Mouse (Mus musculus) hindbrain, postnatal 0 days (tissue): ENCODE data around the gene Ehd4. TPM values are rescaled to one million over a fixed set of nuclear protein-coding genes. Genes with fewer than 3 reads are reported as not detected.

ENCODE experiments used
- ATAC-seq: fragments of 200-750 bp; cut with Nextera tagmentation; 2 replicates; pipeline ENCODE4 v1.8.0; 2017; ENCODE audit warnings: mild to moderate bottlenecking, moderate TSS enrichment, moderate library complexity
- DNase-seq: peaks from one replicate; pipeline ENCODE4 v3.0.0-alpha.2; 2015; ENCODE audit warnings: low spot score
- H3K27ac ChIP-seq: fragments of 300-500 bp; sonication (generic); 2 replicates; pipeline ENCODE4 v1.5.1; 2014; ENCODE audit warnings: mild to moderate bottlenecking
- H3K27me3 ChIP-seq: fragments of 300-500 bp; sonication (generic); 2 replicates; pipeline ENCODE4 v1.6.1; 2014; ENCODE audit warnings: low read length, mixed read lengths; ENCODE audit not compliant: insufficient read depth
- H3K36me3 ChIP-seq: fragments of 300-500 bp; sonication (generic); 2 replicates; pipeline ENCODE4 v1.6.1; 2014; ENCODE audit warnings: low read length, mixed read lengths; ENCODE audit not compliant: insufficient read depth
- H3K4me1 ChIP-seq: fragments of 300-500 bp; sonication (generic); 2 replicates; pipeline ENCODE4 v1.6.1; 2014; ENCODE audit warnings: antibody characterized with exemption, low read length, mixed read lengths; ENCODE audit not compliant: insufficient read depth
- H3K4me2 ChIP-seq: fragments of 300-500 bp; sonication (generic); 2 replicates; pipeline ENCODE4 v1.6.1; 2014; ENCODE audit warnings: low read depth, mild to moderate bottlenecking, low read length, moderate library complexity, mixed read lengths
- H3K4me3 ChIP-seq: fragments of 300-500 bp; sonication (generic); 2 replicates; pipeline ENCODE4 v1.5.1; 2014; ENCODE audit warnings: low read length
- H3K9ac ChIP-seq: fragments of 300-500 bp; sonication (generic); replicated peaks from 2 replicates; pipeline ENCODE4 v1.6.1; 2014; ENCODE audit warnings: mild to moderate bottlenecking, low read length, moderate library complexity, mixed read lengths
- H3K9me3 ChIP-seq: fragments of 300-500 bp; sonication (generic); 2 replicates; pipeline ENCODE4 v1.6.1; 2016; ENCODE audit warnings: low read length, mixed read lengths
- CTCF ChIP-seq: IDR thresholded peaks from 2 replicates; pipeline ENCODE4 v1.5.1; 2016; ENCODE audit warnings: antibody characterized with exemption, control low read depth, low read depth
- WGBS: fragments of 180-500 bp; shearing (Covaris S2); extraction: QIAGEN DNeasy Blood & Tissue Kit; methylation state at CpG from one replicate; pipeline ENCODE4 v1.1.7; 2014; 5-methylcytosine and 5-hydroxymethylcytosine counted together
- polyA plus RNA-seq: library from polyadenylated mRNA; unstranded; fragments of >200 nt; fragmentation: Nextera tagmentation; extraction: Ambion mirVana; gene quantifications from 2 replicates; pipeline ENCODE4 v1.2.1, GENCODE M21; 2015
- total RNA-seq: library from RNA; depleted of rRNA; stranded (reverse); fragments of >200 nt; gene quantifications from 2 replicates; pipeline ENCODE4 v1.2.3, GENCODE M21; 2014

Ehd4 gene
- total and polyA plus RNA-seq, 2 experiments from 2014 or later, result 6.3 to 24.6 TPM

DNA sequence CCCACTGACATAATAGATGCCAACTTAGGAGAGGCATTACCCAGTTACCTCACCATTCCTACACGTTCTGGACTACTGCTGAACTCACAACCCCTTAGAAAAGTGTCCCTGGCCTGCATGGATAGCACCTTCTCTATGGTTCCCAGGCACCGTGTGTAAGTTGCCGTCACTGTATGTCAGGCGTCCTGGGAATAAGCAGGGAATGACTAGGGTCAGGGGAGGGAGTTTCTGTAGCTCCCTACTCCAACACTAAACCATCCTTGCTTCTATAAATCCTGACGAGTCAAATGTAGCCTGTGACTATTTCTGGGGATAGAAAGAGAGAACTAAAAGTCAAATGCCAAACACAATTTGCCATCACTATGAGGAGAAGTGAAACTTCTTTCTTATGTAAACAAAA, 17.1 kb downstream of the Ehd4 start:
- no peaks in the 10 kb centered on the region for H3K36me3 ChIP-seq
- no peak overlapping the region for H3K4me3 ChIP-seq
- no peaks in the 10 kb centered on the region for H3K9me3 ChIP-seq
- TF ChIP-seq CTCF, result no peak
- no peaks in the 10 kb centered on the region for H3K27me3 ChIP-seq
- no peak overlapping the region for H3K27ac ChIP-seq
- DNase-seq, result no peak
- WGBS, result 72% methylated on average over 5 of the region's 5 CpGs
- H3K9ac ChIP-seq, result no peak overlapping the region
- H3K4me1 ChIP-seq, result no peaks in the 10 kb centered on the region
- ATAC-seq, result no peak
- H3K4me2 ChIP-seq, result no peak overlapping the region

DNA sequence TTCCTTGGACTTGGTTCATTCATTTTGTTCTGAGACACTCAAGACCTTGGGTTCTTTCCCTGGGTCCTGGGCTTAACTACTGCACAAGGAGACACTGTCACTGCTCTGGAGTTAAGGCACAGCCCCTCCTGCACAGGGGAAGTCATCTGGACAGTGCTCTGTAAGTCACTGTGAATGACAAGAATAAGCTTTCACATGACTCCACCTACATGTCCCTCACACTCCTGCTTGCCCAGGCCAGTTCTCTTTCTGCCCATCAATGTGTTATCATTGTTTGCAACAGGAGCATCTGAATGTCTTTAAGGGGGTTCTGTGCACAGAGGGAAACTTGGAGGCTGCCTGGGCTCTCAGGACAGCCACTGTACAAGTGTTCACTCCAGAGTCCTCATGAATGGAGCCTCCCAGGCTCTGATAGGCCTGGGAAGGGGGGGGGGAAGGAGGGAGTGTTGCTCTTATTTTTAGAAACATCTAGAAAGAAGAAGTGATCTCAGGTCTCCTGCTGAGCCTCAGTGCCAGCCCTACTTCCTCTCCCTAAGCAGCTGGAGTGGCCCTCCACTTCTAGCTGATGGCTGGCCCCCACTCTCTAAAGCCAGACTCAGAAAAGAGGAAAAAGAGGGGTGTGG, 19.8 kb downstream of the Ehd4 start:
- Histone ChIP-seq H3K9ac (no peak overlapping the region), H3K27ac (no peak overlapping the region), H3K36me3 (no peaks in the 10 kb centered on the region), H3K27me3 (no peaks in the 10 kb centered on the region), H3K4me2 (no peak overlapping the region), H3K9me3 (no peaks in the 10 kb centered on the region), H3K4me3 (no peak overlapping the region), H3K4me1 (no peaks in the 10 kb centered on the region)
- no peak for ATAC-seq
- no peak for DNase-seq
- no peak for TF ChIP-seq CTCF

DNA sequence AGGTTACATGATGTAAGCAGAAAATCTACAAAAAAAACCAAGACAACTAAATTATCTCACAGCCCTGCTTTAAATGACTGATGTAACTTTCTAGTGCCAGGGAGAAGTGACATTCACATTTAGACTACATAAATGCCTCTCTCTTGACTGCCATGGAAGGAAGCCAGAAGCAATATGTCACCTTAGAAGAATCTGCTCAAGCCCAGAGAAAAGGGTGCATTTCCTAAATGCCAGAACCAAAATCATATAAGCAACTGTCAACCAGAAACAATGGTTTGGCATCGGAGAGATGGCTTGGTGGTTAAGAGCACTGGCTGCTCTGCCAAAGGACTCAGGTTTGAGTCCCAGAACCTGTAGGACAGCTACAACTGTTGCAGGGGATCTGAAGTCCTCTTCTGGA, 22.5 kb downstream of the Ehd4 start:
- 73% methylated on average over 1 of the region's 1 CpGs for WGBS
- DNase-seq (no peak), ATAC-seq (no peak)
- no peak overlapping the region for H3K4me3 ChIP-seq
- H3K9ac ChIP-seq, result no peak overlapping the region
- H3K9me3 ChIP-seq, result no peaks in the 10 kb centered on the region
- no peak overlapping the region for H3K27ac ChIP-seq
- TF ChIP-seq CTCF, result no peak
- H3K4me1 ChIP-seq, result no peaks in the 10 kb centered on the region
- H3K27me3 ChIP-seq, result no peaks in the 10 kb centered on the region
- H3K4me2 ChIP-seq, result no peak overlapping the region
- H3K36me3 ChIP-seq, result no peaks in the 10 kb centered on the region

DNA sequence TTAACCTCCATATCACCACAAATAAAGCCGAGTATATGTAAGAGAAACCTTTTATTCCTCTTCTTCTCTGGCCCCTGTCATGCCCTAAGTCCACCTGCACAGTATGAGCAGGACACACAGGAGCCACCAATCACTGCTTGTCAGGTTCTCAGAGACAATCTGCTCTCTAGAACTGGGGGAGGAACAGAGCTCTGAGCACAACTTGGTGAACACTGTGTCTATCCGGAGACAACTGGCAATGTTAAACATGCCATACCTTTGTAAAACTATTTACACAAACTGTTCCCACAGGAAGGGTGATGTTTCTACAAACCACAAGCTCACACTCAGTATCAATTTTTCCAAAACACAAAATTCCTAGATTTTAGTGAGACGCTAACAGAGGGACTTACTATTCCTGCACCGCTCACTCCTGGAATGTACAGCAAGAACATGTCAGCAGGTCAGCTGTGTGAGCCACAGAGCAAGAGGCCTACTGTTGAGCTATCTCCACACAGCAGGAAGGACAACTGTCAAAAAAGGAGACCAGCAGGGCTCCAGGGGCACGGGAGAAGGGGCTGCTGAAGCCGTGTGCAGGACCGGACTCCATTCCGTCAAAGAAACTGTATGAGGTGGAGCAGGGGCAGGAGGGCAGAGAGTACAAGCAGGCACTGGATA, 25.0 kb downstream of the Ehd4 start:
- WGBS, result 63% methylated on average over 8 of the region's 8 CpGs
- Histone ChIP-seq H3K9ac (no peak overlapping the region), H3K4me3 (no peak overlapping the region), H3K4me2 (no peak overlapping the region), H3K27me3 (no peaks in the 10 kb centered on the region), H3K27ac (peak overlapping the region; percentile 15; the same call in 1 of the 2 replicates), H3K36me3 (no peaks in the 10 kb centered on the region), H3K9me3 (no peaks in the 10 kb centered on the region), H3K4me1 (no peaks in the 10 kb centered on the region)
- ATAC-seq, result no peak
- no peak for DNase-seq
- TF ChIP-seq CTCF, result no peak

DNA sequence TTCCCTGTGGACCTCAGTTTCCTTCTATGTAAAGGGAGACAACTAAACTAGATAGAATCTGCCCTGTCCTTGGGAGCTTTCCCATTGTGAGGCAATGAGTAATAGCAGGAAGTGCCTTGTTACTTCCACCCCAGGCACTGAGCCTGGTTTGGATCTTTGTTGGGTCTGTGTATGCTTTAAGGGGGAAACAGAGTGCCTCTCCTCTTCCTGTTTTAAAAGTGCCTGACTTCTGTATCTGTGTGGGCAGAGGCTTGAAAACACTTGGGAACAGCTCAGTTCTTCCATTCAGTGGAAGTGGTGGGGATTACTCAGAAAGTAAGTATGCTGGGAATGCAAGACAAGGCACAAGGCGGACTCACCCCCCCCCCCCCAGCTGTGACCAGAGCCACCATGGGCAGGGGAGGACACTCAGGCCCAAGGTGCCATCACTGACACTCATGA, 25.8 kb downstream of the Ehd4 start:
- no peak overlapping the region for H3K4me3 ChIP-seq
- H3K4me1 ChIP-seq, result no peaks in the 10 kb centered on the region
- H3K4me2 ChIP-seq, result no peak overlapping the region
- H3K27me3 ChIP-seq, result no peaks in the 10 kb centered on the region
- no peaks in the 10 kb centered on the region for H3K9me3 ChIP-seq
- H3K9ac ChIP-seq, result no peak overlapping the region
- 73% methylated on average over 1 of the region's 1 CpGs for WGBS
- DNase-seq (no peak), ATAC-seq (no peak)
- H3K36me3 ChIP-seq, result no peaks in the 10 kb centered on the region
- no peak for TF ChIP-seq CTCF
- H3K27ac ChIP-seq, result peak overlapping the region; percentile 15; the same call in 1 of the 2 replicates

DNA sequence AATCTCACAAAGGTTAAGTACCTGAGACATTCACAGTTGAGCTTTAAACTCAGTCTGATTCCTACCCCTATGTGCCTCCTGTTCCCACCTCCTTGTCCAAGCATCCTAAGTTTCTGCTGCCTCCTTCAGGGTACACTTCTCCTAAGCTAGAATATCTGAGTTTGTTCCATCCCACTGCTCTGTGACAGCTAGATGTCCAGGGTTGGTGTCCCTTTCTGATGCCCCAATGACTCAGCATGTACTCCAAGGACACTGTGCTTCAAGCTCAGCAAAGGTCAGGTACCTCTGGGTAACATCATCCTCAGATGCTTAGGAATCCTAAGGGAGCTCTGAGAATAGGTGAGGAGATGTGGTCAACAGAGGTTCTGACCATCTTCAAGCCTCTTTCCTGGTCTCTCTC, 26.4 kb downstream of the Ehd4 start:
- DNase-seq (no peak), ATAC-seq (no peak)
- H3K36me3 ChIP-seq, result no peaks in the 10 kb centered on the region
- H3K4me2 ChIP-seq, result no peak overlapping the region
- H3K4me3 ChIP-seq, result no peak overlapping the region
- H3K27me3 ChIP-seq, result no peaks in the 10 kb centered on the region
- no peak overlapping the region for H3K27ac ChIP-seq
- no peak for TF ChIP-seq CTCF
- no peaks in the 10 kb centered on the region for H3K9me3 ChIP-seq
- H3K4me1 ChIP-seq, result no peaks in the 10 kb centered on the region
- no peak overlapping the region for H3K9ac ChIP-seq

DNA sequence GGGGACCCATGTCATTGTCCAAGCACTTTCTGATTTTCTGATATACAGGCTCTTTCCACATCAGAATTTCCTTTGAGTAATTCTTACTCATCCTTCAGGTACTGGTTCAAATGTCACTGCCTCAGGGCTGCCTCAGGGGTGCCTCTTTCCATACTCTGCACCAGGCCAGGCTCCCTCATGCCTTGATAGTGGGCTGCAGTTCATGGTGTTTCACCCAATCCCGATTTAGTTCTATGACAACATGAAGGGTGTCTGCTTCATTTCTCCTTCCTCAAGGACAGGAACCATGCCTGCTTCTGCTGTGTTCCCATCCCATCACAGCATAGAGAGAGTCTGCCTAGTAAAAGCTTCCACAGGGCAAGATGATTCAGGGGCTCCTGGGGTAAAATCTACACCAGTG, 27.5 kb downstream of the Ehd4 start:
- Histone ChIP-seq H3K27me3 (no peaks in the 10 kb centered on the region), H3K36me3 (no peaks in the 10 kb centered on the region), H3K27ac (no peak overlapping the region), H3K4me3 (no peak overlapping the region), H3K9me3 (no peaks in the 10 kb centered on the region), H3K4me2 (no peak overlapping the region), H3K9ac (no peak overlapping the region), H3K4me1 (no peaks in the 10 kb centered on the region)
- no peak for DNase-seq
- ATAC-seq, result no peak
- no peak for TF ChIP-seq CTCF
- 95% methylated on average over 1 of the region's 1 CpGs for WGBS
